Mouse (Mus musculus) layer of hippocampus, adult 6 months (tissue): ENCODE results near the gene Kmt2c. TPM values are rescaled to one million over a fixed set of nuclear protein-coding genes. Genes with fewer than 3 reads are reported as not detected.

ENCODE experiments used
- long read RNA-seq, 2 experiments: library from polyadenylated mRNA; unstranded; transcript quantifications; one replicate each; pipeline ENCODE4 v2.0.0; 2019 to 2020
- polyA plus RNA-seq: library from polyadenylated mRNA; unstranded; fragments of <200 nt; fragmentation: Nextera tagmentation; gene quantifications from 2 replicates; pipeline ENCODE4 v1.2.3, GENCODE M21; 2021

Gene Kmt2c
- polyA plus RNA-seq = 7.8 and 9.1 TPM in 2 replicates
- long read RNA-seq, experiment 1, partial matches to known transcripts = 28 of 39 reads
- long read RNA-seq, experiment 1, other reads (novel, unspliced or antisense) = 11 of 39 reads
- long read RNA-seq, experiment 2, partial matches to known transcripts = 50 of 66 reads
- long read RNA-seq, experiment 2, other reads (novel, unspliced or antisense) = 16 of 66 reads

GRCm38 (mm10) chr5:25498346-25498820 is at the start of gene Kmt2c:
TSS of gene Kmt2c (minus strand) at chr5:25498783.

GRCm38 (mm10) chr5:25515767-25516166 is 17.2 kb upstream of the Kmt2c start, which contains the start of gene Cct8l1:
TSS of gene Cct8l1 (plus strand) at chr5:25516067.

GRCm38 (mm10) chr5:25222752-25223702 is 275.6 kb downstream of the Kmt2c start, which contains the start of gene E130116L18Rik:
TSS of gene E130116L18Rik (minus strand) at chr5:25223153.

Other genes starting within 250 kb of the Kmt2c start
- not detected in 2 replicates for gene Cct8l1, start 17.3 kb upstream of the Kmt2c start, polyA plus RNA-seq
- 4.0 and 5.2 TPM in 2 replicates for gene Xrcc2, start 207.0 kb upstream of the Kmt2c start, polyA plus RNA-seq